Mouse (Mus musculus) heart, adult 2 months (tissue): ENCODE measurements around the gene Plcl1.

Source experiments
- CTCF ChIP-seq: fragments of 200-600 bp; IDR thresholded peaks from 2 replicates; pipeline ENCODE4 v1.8.1; 2022; ENCODE audit warnings: antibody characterized with exemption, mild to moderate bottlenecking, moderate library complexity
- EP300 ChIP-seq: fragments of 200-500 bp; IDR thresholded peaks from 2 replicates; pipeline ENCODE4 v1.6.1; 2011; ENCODE audit warnings: low read depth, low read length, control low read depth; ENCODE audit not compliant: insufficient read depth
- POLR2A ChIP-seq: fragments of 200-500 bp; IDR thresholded peaks from 2 replicates; pipeline ENCODE4 v1.6.1; 2011; ENCODE audit warnings: mild to moderate bottlenecking, low read depth, low read length, control low read depth; ENCODE audit not compliant: insufficient read depth

DNA sequence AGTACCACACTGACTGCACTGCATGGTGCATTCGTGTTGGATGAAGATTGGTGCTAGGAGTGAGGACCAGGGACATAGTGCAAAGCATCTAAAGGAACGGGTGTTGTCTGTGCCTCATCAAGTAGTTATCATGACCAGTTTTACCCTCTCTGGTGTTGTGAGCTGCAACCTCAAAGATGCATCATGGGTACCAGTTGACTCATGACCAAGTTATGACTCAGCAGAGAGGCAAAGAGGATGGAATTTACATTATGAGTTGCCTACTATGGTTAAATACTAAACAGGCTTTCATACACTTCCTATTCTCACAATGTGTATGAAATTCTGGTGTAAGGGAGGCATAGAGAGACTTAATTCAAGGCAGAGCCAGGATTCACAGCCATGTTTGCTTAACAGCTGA, 4.9 kb downstream of the Plcl1 start:
- no peak for TF ChIP-seq CTCF
- TF ChIP-seq POLR2A: no peak
- TF ChIP-seq EP300: no peak
